Mouse (Mus musculus): ENCODE data around the gene Gpr19. TPM values are rescaled to one million over a fixed set of nuclear protein-coding genes. Genes with fewer than 3 reads are reported as not detected.
A peak's percentile ranks its signal among the peaks of the same experiment; 100 is the strongest.

Gpr19 gene
- polyA plus RNA-seq, 1 experiment from 2014 or later: 46.8 TPM

- ATAC-seq: no peak
- Histone ChIP-seq H3K4me2 (ENCODE audit: low read length) (no peak overlapping the region), H3K9me3 (replicated peaks; ENCODE audit: control insufficient read depth, low read length, poor library complexity, severe bottlenecking) (no peaks in the 10 kb centered on the region), H3K27ac (ENCODE audit: low read length) (no peak overlapping the region), H3K27me3 (ENCODE audit: control insufficient read depth, insufficient read depth, low read depth, low read length) (no peaks in the 10 kb centered on the region), H3K4me1 (ENCODE audit: control insufficient read depth, insufficient read depth, low read length) (no peaks in the 10 kb centered on the region), H3K4me3 (ENCODE audit: low read depth, low read length) (no peak overlapping the region), H3K36me3 (ENCODE audit: control insufficient read depth, insufficient read depth, low read length) (0 out of 2 replicates have a peak, but pooled peaks cover 3% of the 10 kb centered on the region), H3K9ac (ENCODE audit: low read depth, low read length) (no peak overlapping the region)
- WGBS: 93% methylated on average over 4 of the region's 4 CpGs
Observed at GRCm38 (mm10) chr6:134838111-134838510, 60.3 kb downstream of the Gpr19 start.

GRCm38 (mm10) chr6:134834585-134835251 is 63.7 kb downstream of the Gpr19 start:
- no peak for ATAC-seq
- WGBS: 82% methylated on average over 9 of the region's 9 CpGs
- H3K9me3 ChIP-seq (replicated peaks; ENCODE audit: control insufficient read depth, low read length, poor library complexity, severe bottlenecking): no peaks in the 10 kb centered on the region

GRCm38 (mm10) chr6:134830776-134831175 is 67.6 kb downstream of the Gpr19 start:
- WGBS: 2% methylated on average over 10 of the region's 10 CpGs
- H3K4me1 ChIP-seq (ENCODE audit: control insufficient read depth, insufficient read depth, low read length): peaks cover 10% of the 10 kb centered on the region
- H3K4me3 ChIP-seq (ENCODE audit: low read depth, low read length): peak overlapping the region; percentile 80
- no peaks in the 10 kb centered on the region for H3K36me3 ChIP-seq (ENCODE audit: control insufficient read depth, insufficient read depth, low read length)
- ATAC-seq: 0 out of 2 replicates have a peak, but pooled peaks have one; percentile 0
- no peak overlapping the region; the same call in 1 of the 2 replicates for H3K27ac ChIP-seq (ENCODE audit: low read length)
- no peaks in the 10 kb centered on the region for H3K9me3 ChIP-seq (replicated peaks; ENCODE audit: control insufficient read depth, low read length, poor library complexity, severe bottlenecking)
- H3K4me2 ChIP-seq (ENCODE audit: low read length): peak overlapping the region; percentile 85
- peak overlapping the region; percentile 93 for H3K9ac ChIP-seq (ENCODE audit: low read depth, low read length)
- H3K27me3 ChIP-seq (ENCODE audit: control insufficient read depth, insufficient read depth, low read depth, low read length): no peaks in the 10 kb centered on the region

More at GRCm38 (mm10) chr6:134834585-134835251, 63.7 kb downstream of the Gpr19 start:
- 0 out of 2 replicates have a peak, but pooled peaks cover 3% of the 10 kb centered on the region for H3K36me3 ChIP-seq (ENCODE audit: control insufficient read depth, insufficient read depth, low read length)
- H3K27ac ChIP-seq (ENCODE audit: low read length): no peak overlapping the region
- no peak overlapping the region for H3K4me2 ChIP-seq (ENCODE audit: low read length)
- H3K4me3 ChIP-seq (ENCODE audit: low read depth, low read length): no peak overlapping the region
- H3K27me3 ChIP-seq (ENCODE audit: control insufficient read depth, insufficient read depth, low read depth, low read length): no peaks in the 10 kb centered on the region
- H3K9ac ChIP-seq (ENCODE audit: low read depth, low read length): no peak overlapping the region
- H3K4me1 ChIP-seq (ENCODE audit: control insufficient read depth, insufficient read depth, low read length): peaks cover 3% of the 10 kb centered on the region

GRCm38 (mm10) chr6:134829786-134830700 is 68.3 kb downstream of the Gpr19 start, which contains the start of gene Crebl2:
Crebl2 (plus strand) TSS chr6:134830154.
- no peaks in the 10 kb centered on the region for H3K9me3 ChIP-seq (replicated peaks; ENCODE audit: control insufficient read depth, low read length, poor library complexity, severe bottlenecking)
- H3K36me3 ChIP-seq (ENCODE audit: control insufficient read depth, insufficient read depth, low read length): no peaks in the 10 kb centered on the region
- H3K27me3 ChIP-seq (ENCODE audit: control insufficient read depth, insufficient read depth, low read depth, low read length): no peaks in the 10 kb centered on the region
- peak within 1 kb of the TSS; percentile 93 for H3K9ac ChIP-seq (ENCODE audit: low read depth, low read length)
- peak within 1 kb of the TSS; percentile 89 for H3K27ac ChIP-seq (ENCODE audit: low read length)
- peak; percentile 98 for ATAC-seq
- WGBS: under 1% methylated on average over 52 of the region's 58 CpGs
- H3K4me2 ChIP-seq (ENCODE audit: low read length): peak within 1 kb of the TSS; percentile 85
- peaks cover 10% of the 10 kb centered on the region for H3K4me1 ChIP-seq (ENCODE audit: control insufficient read depth, insufficient read depth, low read length)
- peak within 1 kb of the TSS; percentile 80 for H3K4me3 ChIP-seq (ENCODE audit: low read depth, low read length)

GRCm38 (mm10) chr6:134822844-134823243 is 75.5 kb downstream of the Gpr19 start:
- H3K36me3 ChIP-seq (ENCODE audit: control insufficient read depth, insufficient read depth, low read length): no peaks in the 10 kb centered on the region
- H3K4me2 ChIP-seq (ENCODE audit: low read length): no peak overlapping the region
- H3K27me3 ChIP-seq (ENCODE audit: control insufficient read depth, insufficient read depth, low read depth, low read length): no peaks in the 10 kb centered on the region
- 67% methylated on average over 9 of the region's 10 CpGs for WGBS
- no peaks in the 10 kb centered on the region for H3K4me1 ChIP-seq (ENCODE audit: control insufficient read depth, insufficient read depth, low read length)
- H3K9ac ChIP-seq (ENCODE audit: low read depth, low read length): no peak overlapping the region
- H3K4me3 ChIP-seq (ENCODE audit: low read depth, low read length): no peak overlapping the region
- no peaks in the 10 kb centered on the region for H3K9me3 ChIP-seq (replicated peaks; ENCODE audit: control insufficient read depth, low read length, poor library complexity, severe bottlenecking)
- H3K27ac ChIP-seq (ENCODE audit: low read length): no peak overlapping the region
- no peak for ATAC-seq

- no peak for ATAC-seq
- no peak overlapping the region for H3K4me3 ChIP-seq (ENCODE audit: low read depth, low read length)
- WGBS: 64% methylated on average over 6 of the region's 6 CpGs
Observed at GRCm38 (mm10) chr6:134820411-134820810, 78.0 kb downstream of the Gpr19 start.

GRCm38 (mm10) chr6:134819741-134820140 is 78.6 kb downstream of the Gpr19 start:
- H3K4me3 ChIP-seq (ENCODE audit: low read depth, low read length): no peak overlapping the region
- H3K4me1 ChIP-seq (ENCODE audit: control insufficient read depth, insufficient read depth, low read length): no peaks in the 10 kb centered on the region
- ATAC-seq: no peak
- no peak overlapping the region for H3K9ac ChIP-seq (ENCODE audit: low read depth, low read length)
- H3K4me2 ChIP-seq (ENCODE audit: low read length): no peak overlapping the region
- no peaks in the 10 kb centered on the region for H3K36me3 ChIP-seq (ENCODE audit: control insufficient read depth, insufficient read depth, low read length)
- no peaks in the 10 kb centered on the region for H3K9me3 ChIP-seq (replicated peaks; ENCODE audit: control insufficient read depth, low read length, poor library complexity, severe bottlenecking)
- 52% methylated on average over 5 of the region's 5 CpGs for WGBS
- H3K27me3 ChIP-seq (ENCODE audit: control insufficient read depth, insufficient read depth, low read depth, low read length): no peaks in the 10 kb centered on the region
- H3K27ac ChIP-seq (ENCODE audit: low read length): no peak overlapping the region

More at GRCm38 (mm10) chr6:134820411-134820810, 78.0 kb downstream of the Gpr19 start:
- Histone ChIP-seq H3K9me3 (replicated peaks; ENCODE audit: control insufficient read depth, low read length, poor library complexity, severe bottlenecking) (no peaks in the 10 kb centered on the region), H3K9ac (ENCODE audit: low read depth, low read length) (no peak overlapping the region), H3K27ac (ENCODE audit: low read length) (no peak overlapping the region), H3K36me3 (ENCODE audit: control insufficient read depth, insufficient read depth, low read length) (no peaks in the 10 kb centered on the region), H3K27me3 (ENCODE audit: control insufficient read depth, insufficient read depth, low read depth, low read length) (no peaks in the 10 kb centered on the region), H3K4me2 (ENCODE audit: low read length) (no peak overlapping the region), H3K4me1 (ENCODE audit: control insufficient read depth, insufficient read depth, low read length) (no peaks in the 10 kb centered on the region)
